Mouse (Mus musculus) cortical plate, adult 2 months (tissue): ENCODE measurements around the gene Myh4.

Source experiments
- CTCF ChIP-seq: fragments of 200-500 bp; IDR thresholded peaks from 2 replicates; pipeline ENCODE4 v1.5.1; 2011; ENCODE audit warnings: mild to moderate bottlenecking, control low read depth, low read length; ENCODE audit not compliant: insufficient read depth; ENCODE audit errors: extremely low read depth
- POLR2A ChIP-seq: fragments of 200-500 bp; IDR thresholded peaks from 2 replicates; pipeline ENCODE4 v1.6.1; 2011; ENCODE audit warnings: mild to moderate bottlenecking, low read length, control low read depth; ENCODE audit not compliant: insufficient read depth; ENCODE audit errors: extremely low read depth

- no peak for TF ChIP-seq CTCF
- no peak for TF ChIP-seq POLR2A
These were observed 9.1 kb upstream of the Myh4 start for GRCm38 (mm10) chr11:67228731-67229130.
